Mouse (Mus musculus) kidney, embryonic 14.5 days (tissue): ENCODE results near the gene Ehmt2. TPM values are rescaled to one million over a fixed set of nuclear protein-coding genes. Genes with fewer than 3 reads are reported as not detected.

Source experiments
- microRNA-seq: library from miRNA; unstranded; fragments of <30 nt; microRNA quantifications from one replicate; pipeline ENCODE4, GENCODE M21; 2016
- polyA plus RNA-seq: library from polyadenylated mRNA; unstranded; fragments of >200 nt; fragmentation: Nextera tagmentation; extraction: Ambion mirVana; gene quantifications from 2 replicates; pipeline ENCODE4 v1.2.1, GENCODE M21; 2014

Ehmt2 gene
- polyA plus RNA-seq, 1 experiment from 2014 or later, result 76.9 TPM

Small RNA genes within 50 kb of the gene (microRNA-seq; reads per million reads assigned to microRNA genes)
- gene Mir6972, result not detected

Other genes starting within 250 kb of the Ehmt2 start
- 0.15 and 0.26 TPM in 2 replicates for gene Tnxb, start 227.9 kb upstream of the Ehmt2 start, polyA plus RNA-seq
- gene C4b, start 154.6 kb upstream of the Ehmt2 start, polyA plus RNA-seq, result not detected in 2 replicates
- gene Cyp21a1, start 93.9 kb upstream of the Ehmt2 start, polyA plus RNA-seq, result not detected in 2 replicates
- gene Stk19, start 61.5 kb upstream of the Ehmt2 start, polyA plus RNA-seq, result 25.2 and 28.7 TPM in 2 replicates
- gene Dxo, start 61.5 kb upstream of the Ehmt2 start, polyA plus RNA-seq, result 55.7 and 66.4 TPM in 2 replicates
- gene Skiv2l, start 48.3 kb upstream of the Ehmt2 start, polyA plus RNA-seq, result 22.8 and 45.9 TPM in 2 replicates
- 107 and 119 TPM in 2 replicates for gene Nelfe, start 48.1 kb upstream of the Ehmt2 start, polyA plus RNA-seq
- gene Cfb, start 36.0 kb upstream of the Ehmt2 start, polyA plus RNA-seq, result 4.0 and 5.4 TPM in 2 replicates
- 2.1 and 3.7 TPM in 2 replicates for gene Zbtb12, start 19.0 kb upstream of the Ehmt2 start, polyA plus RNA-seq
- not detected in 2 replicates for gene Gm20547, start 16.4 kb upstream of the Ehmt2 start, polyA plus RNA-seq
- gene C2, start 204 bp upstream of the Ehmt2 start, polyA plus RNA-seq, result 1.7 and 1.9 TPM in 2 replicates
- 5.4 and 7.7 TPM in 2 replicates for gene Slc44a4, start 16.0 kb downstream of the Ehmt2 start, polyA plus RNA-seq
- 19.6 and 23.2 TPM in 2 replicates for gene Neu1, start 32.8 kb downstream of the Ehmt2 start, polyA plus RNA-seq
- 0.54 and 0.80 TPM in 2 replicates for gene Hspa1b, start 60.8 kb downstream of the Ehmt2 start, polyA plus RNA-seq
- gene Gm20481, start 71.4 kb downstream of the Ehmt2 start, polyA plus RNA-seq, result not detected in 2 replicates
- gene Hspa1a, start 73.7 kb downstream of the Ehmt2 start, polyA plus RNA-seq, result 4.3 and 4.8 TPM in 2 replicates
- 0.79 and 1.3 TPM in 2 replicates for gene Hspa1l, start 74.2 kb downstream of the Ehmt2 start, polyA plus RNA-seq
- 240 and 246 TPM in 2 replicates for gene Lsm2, start 83.4 kb downstream of the Ehmt2 start, polyA plus RNA-seq
- gene Vars, start 102.5 kb downstream of the Ehmt2 start, polyA plus RNA-seq, result 96.4 and 137 TPM in 2 replicates
- gene Vwa7, start 118.1 kb downstream of the Ehmt2 start, polyA plus RNA-seq, result 0.13 and 0.28 TPM in 2 replicates
- 6.6 and 10.9 TPM in 2 replicates for gene Sapcd1, start 129.5 kb downstream of the Ehmt2 start, polyA plus RNA-seq
- gene Msh5, start 148.3 kb downstream of the Ehmt2 start, polyA plus RNA-seq, result 4.9 and 5.9 TPM in 2 replicates
- gene Clic1, start 151.5 kb downstream of the Ehmt2 start, polyA plus RNA-seq, result 72.1 and 172 TPM in 2 replicates
- gene Ddah2, start 160.6 kb downstream of the Ehmt2 start, polyA plus RNA-seq, result 355 and 422 TPM in 2 replicates
- 0.20 and 0.30 TPM in 2 replicates for gene Ly6g6c, start 166.9 kb downstream of the Ehmt2 start, polyA plus RNA-seq
- 0.36 and 0.46 TPM in 2 replicates for gene Mpig6b, start 167.7 kb downstream of the Ehmt2 start, polyA plus RNA-seq
- 0.81 and 1.3 TPM in 2 replicates for gene Ly6g6e, start 178.4 kb downstream of the Ehmt2 start, polyA plus RNA-seq
- 4.3 and 4.8 TPM in 2 replicates for gene Ly6g6d, start 179.6 kb downstream of the Ehmt2 start, polyA plus RNA-seq
- 0.31 and 0.34 TPM in 2 replicates for gene Ly6g6f, start 187.1 kb downstream of the Ehmt2 start, polyA plus RNA-seq
- gene Abhd16a, start 190.8 kb downstream of the Ehmt2 start, polyA plus RNA-seq, result 73.9 and 85.7 TPM in 2 replicates
- gene Ly6g5c, start 209.8 kb downstream of the Ehmt2 start, polyA plus RNA-seq, result not detected in 2 replicates
- 1.2 and 1.3 TPM in 2 replicates for gene Ly6g5b, start 217.0 kb downstream of the Ehmt2 start, polyA plus RNA-seq
- gene Gpank1, start 223.0 kb downstream of the Ehmt2 start, polyA plus RNA-seq, result 19.4 and 20.8 TPM in 2 replicates
- 325 and 334 TPM in 2 replicates for gene Csnk2b, start 223.6 kb downstream of the Ehmt2 start, polyA plus RNA-seq
- gene D17H6S53E, start 227.9 kb downstream of the Ehmt2 start, polyA plus RNA-seq, result 9.4 and 10.0 TPM in 2 replicates
- 9.7 and 10.4 TPM in 2 replicates for gene Apom, start 233.6 kb downstream of the Ehmt2 start, polyA plus RNA-seq
- 82.6 and 99.0 TPM in 2 replicates for gene Bag6, start 236.7 kb downstream of the Ehmt2 start, polyA plus RNA-seq